Mouse (Mus musculus) thymus, postnatal 10 days (tissue): ENCODE measurements around the gene Bcor.

ENCODE experiments used
- DNase-seq, 2 experiments: peaks; one replicate each; pipeline ENCODE4 v3.0.0; 2021; ENCODE audit warnings: low spot score in 2 of 2

Gene Bcor

GRCm38 (mm10) chrX:12086674-12087510, 73.3 kb downstream of the Bcor start:
- peak in 1 of 2 experiments; percentile 19 for DNase-seq

GRCm38 (mm10) chrX:12085949-12086348, 74.2 kb downstream of the Bcor start:
- DNase-seq: no peak

- DNase-seq: no peak
Measured at GRCm38 (mm10) chrX:12085290-12085689, 74.9 kb downstream of the Bcor start.

- DNase-seq: no peak
Measured at GRCm38 (mm10) chrX:12084698-12085097, 75.5 kb downstream of the Bcor start.

GRCm38 (mm10) chrX:12083631-12084030, 76.5 kb downstream of the Bcor start:
- DNase-seq: no peak

GRCm38 (mm10) chrX:12082736-12083135, 77.4 kb downstream of the Bcor start:
- DNase-seq: no peak

GRCm38 (mm10) chrX:12082184-12082583, 78.0 kb downstream of the Bcor start:
- no peak for DNase-seq

- no peak for DNase-seq
Measured at GRCm38 (mm10) chrX:12081741-12082155, 78.4 kb downstream of the Bcor start.

GRCm38 (mm10) chrX:12080904-12081740, 79.0 kb downstream of the Bcor start:
- peak in 1 of 2 experiments; percentile 25 for DNase-seq

GRCm38 (mm10) chrX:12080095-12080903, 79.9 kb downstream of the Bcor start:
- DNase-seq: peak; percentile 52 to 62

GRCm38 (mm10) chrX:12079309-12080094, 80.7 kb downstream of the Bcor start:
- peak in 1 of 2 experiments; percentile 49 for DNase-seq

GRCm38 (mm10) chrX:12079059-12079308, 81.2 kb downstream of the Bcor start:
- no peak for DNase-seq

GRCm38 (mm10) chrX:12078195-12079058, 81.7 kb downstream of the Bcor start:
- DNase-seq: peak in 1 of 2 experiments; percentile 27

GRCm38 (mm10) chrX:12077601-12077980, 82.6 kb downstream of the Bcor start:
- no peak for DNase-seq

- peak in 1 of 2 experiments; percentile 30 for DNase-seq
Measured at GRCm38 (mm10) chrX:12076763-12077600, 83.2 kb downstream of the Bcor start.

GRCm38 (mm10) chrX:12072721-12073120, 87.4 kb downstream of the Bcor start:
- no peak for DNase-seq

- DNase-seq: peak in 1 of 2 experiments; percentile 24
Measured at GRCm38 (mm10) chrX:12068978-12069724, 91.0 kb downstream of the Bcor start.

- DNase-seq: no peak
Measured at GRCm38 (mm10) chrX:12067851-12068510, 92.2 kb downstream of the Bcor start.
